Comparison of ENCODE assay signal across 1 mouse cellular context in the genomic region with DNA sequence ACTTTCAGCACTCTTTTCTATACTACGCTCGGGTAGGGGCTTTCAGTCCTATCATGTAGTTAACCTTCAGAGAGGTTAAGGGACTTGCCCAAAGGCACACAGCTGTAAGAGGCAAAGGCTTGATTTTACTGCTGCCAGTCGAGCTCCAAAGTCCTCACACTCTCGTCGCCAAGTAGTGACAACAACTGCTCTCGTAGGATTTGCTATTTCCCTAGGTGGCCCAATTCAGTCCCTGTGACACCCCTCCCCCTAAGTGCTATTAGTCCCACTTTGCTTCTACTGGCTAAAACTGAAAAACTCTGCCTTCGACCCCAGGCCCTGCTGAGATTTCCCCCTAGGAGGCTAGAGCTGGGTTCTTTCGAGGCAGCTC.
TF ChIP-seq lines count a peak whose summit lies in the region.

No protein-coding gene starts in this region.

TF ChIP-seq in CH12.LX, 34 proteins besides CTCF, POLR2A, EP300 and RAD21 (continued from another document):
- TF ChIP-seq BHLHE40 (IDR thresholded peaks at IDR 0.05; ENCODE audit: low read depth, low read length) (0 out of 2 replicates have a peak, but pooled peaks have one; percentile 22), ZC3H11A (IDR thresholded peaks at IDR 0.05; ENCODE audit: low read depth, low read length) (no peak), ZMIZ1 (IDR thresholded peaks at IDR 0.05; ENCODE audit: low read depth, low read length) (no peak), HCFC1 (IDR thresholded peaks at IDR 0.05; ENCODE audit: low read depth, low read length) (no peak; the same call in 1 of the 2 replicates), UBTF (IDR thresholded peaks at IDR 0.05; ENCODE audit: low read depth, low read length) (peak; percentile 36; the same call in 1 of the 2 replicates), USF1 (IDR thresholded peaks at IDR 0.05; ENCODE audit: low read depth, low read length) (no peak)
